Mouse (Mus musculus) limb, embryonic 10.5 days (tissue): ENCODE results near the gene Foxn4. TPM values are rescaled to one million over a fixed set of nuclear protein-coding genes. Genes with fewer than 3 reads are reported as not detected.
A peak's percentile ranks its signal among the peaks of the same experiment; 100 is the strongest.

ENCODE experiments used
- DNase-seq: peaks from one replicate; pipeline ENCODE4 v3.0.0-alpha.2; 2017; ENCODE audit warnings: low spot score
- H3K27ac ChIP-seq: fragments of 300-500 bp; sonication (generic); 2 replicates; pipeline ENCODE4 v1.5.1; 2016; ENCODE audit warnings: mild to moderate bottlenecking
- H3K27me3 ChIP-seq: fragments of 300-500 bp; sonication (generic); 2 replicates; pipeline ENCODE4 v1.6.1; 2016; ENCODE audit warnings: low read depth, mild to moderate bottlenecking; ENCODE audit not compliant: poor library complexity, severe bottlenecking
- H3K36me3 ChIP-seq: fragments of 300-500 bp; sonication (generic); 2 replicates; pipeline ENCODE4 v1.6.1; 2016; ENCODE audit warnings: mild to moderate bottlenecking, moderate library complexity
- H3K4me1 ChIP-seq: fragments of 300-500 bp; sonication (generic); 2 replicates; pipeline ENCODE4 v1.6.1; 2016
- H3K4me3 ChIP-seq: fragments of 300-500 bp; sonication (generic); 2 replicates; pipeline ENCODE4 v1.5.1; 2016; ENCODE audit warnings: mild to moderate bottlenecking, moderate library complexity
- H3K9me3 ChIP-seq: fragments of 300-500 bp; sonication (generic); replicated peaks from 2 replicates; pipeline ENCODE4 v1.6.1; 2016; ENCODE audit warnings: mild to moderate bottlenecking
- WGBS: fragments of 180-500 bp; shearing (Covaris S2); methylation state at CpG from one replicate; pipeline ENCODE4 v1.1.7; 2016; 5-methylcytosine and 5-hydroxymethylcytosine counted together
- polyA plus RNA-seq: library from polyadenylated mRNA; unstranded; fragments of >200 nt; fragmentation: Nextera tagmentation; extraction: Ambion mirVana; gene quantifications from 2 replicates; pipeline ENCODE4 v1.2.1, GENCODE M21; 2016

The Foxn4 gene
- polyA plus RNA-seq, 1 experiment from 2014 or later = not detected

DNA sequence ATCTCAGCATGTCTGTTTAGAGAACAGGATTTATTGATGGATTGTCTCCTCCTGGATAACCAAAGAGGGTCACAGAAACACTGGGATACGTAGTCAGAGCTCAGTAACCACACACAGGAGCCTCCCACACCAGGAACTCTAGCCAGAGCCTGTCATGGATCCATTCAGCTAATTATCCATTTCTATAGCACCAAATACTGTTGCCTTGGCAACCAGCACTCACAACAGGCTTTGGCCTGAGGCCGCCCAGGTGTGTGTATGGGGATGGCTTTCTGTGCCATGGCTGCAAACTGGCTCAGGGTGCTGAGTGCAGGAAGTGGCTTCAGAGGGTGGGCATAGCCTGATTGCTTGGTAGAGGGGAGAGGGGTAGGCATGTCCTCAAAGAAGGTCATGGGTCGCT, 16.4 kb upstream of the Foxn4 start:
- Histone ChIP-seq H3K36me3 (no peaks in the 10 kb centered on the region), H3K27me3 (peaks cover 14% of the 10 kb centered on the region; the same call in 1 of the 2 replicates), H3K4me1 (peaks cover 28% of the 10 kb centered on the region), H3K4me3 (no peak overlapping the region), H3K9me3 (no peaks in the 10 kb centered on the region), H3K27ac (0 out of 2 replicates have a peak overlapping the region, but pooled peaks have one; percentile 14)
- WGBS = 73% methylated on average over 3 of the region's 3 CpGs
- DNase-seq = no peak

GRCm38 (mm10) chr5:114288874-114289273, 15.3 kb upstream of the Foxn4 start, which contains the start of gene Myo1h:
Gene Myo1h, plus strand, starts transcription at chr5:114289166.
- H3K27me3 ChIP-seq = peaks cover 14% of the 10 kb centered on the region; the same call in 1 of the 2 replicates
- WGBS = 39% methylated on average over 13 of the region's 13 CpGs
- no peaks in the 10 kb centered on the region for H3K36me3 ChIP-seq
- no peak for DNase-seq
- H3K27ac ChIP-seq = 0 out of 2 replicates have a peak within 1 kb of the TSS, but pooled peaks have one; percentile 14
- no peaks in the 10 kb centered on the region for H3K9me3 ChIP-seq
- H3K4me1 ChIP-seq = peaks cover 36% of the 10 kb centered on the region
- H3K4me3 ChIP-seq = no peak within 1 kb of the TSS

- Histone ChIP-seq H3K36me3 (no peaks in the 10 kb centered on the region), H3K27ac (no peak overlapping the region), H3K4me3 (no peak overlapping the region), H3K4me1 (peaks cover 36% of the 10 kb centered on the region), H3K9me3 (no peaks in the 10 kb centered on the region), H3K27me3 (peaks cover 14% of the 10 kb centered on the region; the same call in 1 of the 2 replicates)
- DNase-seq = no peak
- WGBS = 90% methylated on average over 5 of the region's 5 CpGs
Observed at GRCm38 (mm10) chr5:114288396-114288795, 14.8 kb upstream of the Foxn4 start.

- Histone ChIP-seq H3K4me1 (peaks cover 41% of the 10 kb centered on the region), H3K36me3 (no peaks in the 10 kb centered on the region), H3K4me3 (no peak overlapping the region), H3K9me3 (no peaks in the 10 kb centered on the region), H3K27ac (no peak overlapping the region), H3K27me3 (peaks cover 14% of the 10 kb centered on the region; the same call in 1 of the 2 replicates)
- DNase-seq = no peak
- 87% methylated on average over 16 of the region's 16 CpGs for WGBS
Observed at GRCm38 (mm10) chr5:114286872-114287571, 13.4 kb upstream of the Foxn4 start.

DNA sequence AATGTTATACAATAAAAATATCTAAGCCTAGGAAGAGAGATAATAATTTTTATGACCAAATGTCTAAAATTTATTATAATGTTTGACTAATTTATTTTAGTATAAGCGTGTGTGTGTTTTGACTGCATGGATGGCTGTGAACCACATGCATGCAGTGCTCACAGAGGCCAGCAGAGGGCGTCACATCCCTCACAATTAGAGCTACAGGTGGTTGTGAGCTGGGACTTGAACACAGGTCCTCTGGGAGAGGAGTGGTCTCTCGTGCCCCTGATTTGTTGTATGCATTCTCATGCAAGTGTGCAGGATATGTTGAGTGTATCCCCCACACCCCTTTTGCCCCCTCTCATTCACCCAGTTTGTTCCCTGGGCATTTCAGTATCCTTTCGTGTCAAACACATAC, 12.5 kb upstream of the Foxn4 start:
- no peak overlapping the region for H3K27ac ChIP-seq
- H3K4me1 ChIP-seq = peaks cover 38% of the 10 kb centered on the region
- 88% methylated on average over 4 of the region's 4 CpGs for WGBS
- no peak overlapping the region for H3K4me3 ChIP-seq
- DNase-seq = no peak
- no peaks in the 10 kb centered on the region for H3K36me3 ChIP-seq
- H3K27me3 ChIP-seq = peaks cover 15% of the 10 kb centered on the region
- no peaks in the 10 kb centered on the region for H3K9me3 ChIP-seq

DNA sequence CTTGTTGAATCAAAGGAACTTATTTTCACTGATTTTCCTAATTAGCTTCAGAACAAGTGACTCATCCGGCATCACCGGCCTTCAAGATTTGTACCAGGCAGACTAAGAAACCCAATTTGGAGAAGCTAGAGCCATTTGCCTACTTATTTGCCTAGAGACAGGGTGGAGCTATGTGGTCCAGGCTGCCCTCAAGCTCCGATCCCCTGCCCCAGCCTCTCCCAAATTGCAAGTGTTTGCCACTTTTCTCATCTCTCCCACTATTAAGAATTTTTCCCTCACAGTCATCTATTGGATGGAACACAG, 11.7 kb upstream of the Foxn4 start:
- 64% methylated on average over 3 of the region's 3 CpGs for WGBS
- H3K27ac ChIP-seq = no peak overlapping the region
- H3K27me3 ChIP-seq = peaks cover 19% of the 10 kb centered on the region
- no peak for DNase-seq
- H3K4me3 ChIP-seq = no peak overlapping the region
- peaks cover 35% of the 10 kb centered on the region for H3K4me1 ChIP-seq
- H3K36me3 ChIP-seq = no peaks in the 10 kb centered on the region
- H3K9me3 ChIP-seq = no peaks in the 10 kb centered on the region

DNA sequence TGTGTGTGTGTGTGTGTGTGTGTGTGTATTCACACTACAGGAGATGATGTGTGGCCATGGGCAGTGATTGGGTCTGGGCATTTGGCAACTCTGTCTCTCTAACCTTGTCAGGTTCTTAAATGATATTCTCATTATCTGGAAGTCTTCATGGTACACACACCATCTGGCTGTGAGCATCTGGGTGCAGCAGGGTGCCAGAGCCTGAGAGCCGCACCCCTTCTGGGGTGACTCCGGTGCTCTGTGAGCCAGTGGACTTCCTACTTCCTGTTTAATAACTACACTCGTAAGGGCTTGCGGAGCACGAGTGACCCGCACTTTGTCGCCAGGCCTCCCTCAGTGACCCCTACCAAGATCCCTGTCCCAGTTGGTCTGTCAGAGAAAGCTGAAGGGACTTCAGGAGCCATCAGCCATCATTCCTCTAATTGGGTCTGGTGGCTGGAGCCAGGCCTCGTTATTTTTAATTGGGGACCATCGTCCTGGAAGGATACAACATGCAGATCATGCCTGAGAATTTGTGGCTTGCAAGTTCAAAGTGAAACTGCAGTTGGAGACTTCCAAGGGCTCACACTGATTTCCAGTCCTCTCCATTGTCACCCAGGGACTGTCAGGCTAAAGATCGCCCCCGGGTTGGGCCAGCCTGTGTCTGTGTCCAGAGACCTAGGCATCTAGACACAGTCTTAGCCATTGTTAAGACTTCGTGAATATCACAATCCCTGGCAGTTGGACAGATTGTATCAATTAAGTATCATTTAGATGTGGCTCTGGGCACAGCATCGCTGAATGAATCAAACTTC, 11.2 kb upstream of the Foxn4 start:
- 40% methylated on average over 13 of the region's 13 CpGs for WGBS
- H3K9me3 ChIP-seq = no peaks in the 10 kb centered on the region
- DNase-seq = no peak
- H3K36me3 ChIP-seq = no peaks in the 10 kb centered on the region
- H3K27me3 ChIP-seq = peaks cover 22% of the 10 kb centered on the region
- peaks cover 30% of the 10 kb centered on the region for H3K4me1 ChIP-seq
- peak overlapping the region; percentile 11; the same call in 1 of the 2 replicates for H3K4me3 ChIP-seq
- H3K27ac ChIP-seq = 0 out of 2 replicates have a peak overlapping the region, but pooled peaks have one; percentile 59

DNA sequence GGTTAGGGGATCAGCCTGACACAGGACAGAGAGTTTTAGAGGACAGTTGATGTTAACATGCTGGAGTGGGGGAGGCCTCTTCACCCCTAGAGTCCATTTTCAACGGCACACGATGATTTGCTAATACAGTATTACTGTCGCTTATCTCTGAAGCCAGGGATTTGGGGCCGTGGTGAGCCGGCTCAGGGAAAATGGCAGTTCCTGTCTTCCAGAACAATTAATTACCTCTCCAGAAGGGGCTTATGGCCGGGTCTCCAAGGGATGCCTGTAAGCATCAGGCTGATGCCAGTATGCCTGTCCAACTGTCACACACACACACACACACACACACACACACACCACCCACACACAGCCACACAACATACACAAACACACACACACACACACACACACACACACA, 8.7 kb upstream of the Foxn4 start:
- Histone ChIP-seq H3K27ac (no peak overlapping the region), H3K36me3 (no peaks in the 10 kb centered on the region), H3K27me3 (peaks cover 31% of the 10 kb centered on the region), H3K9me3 (no peaks in the 10 kb centered on the region), H3K4me3 (no peak overlapping the region), H3K4me1 (peaks cover 19% of the 10 kb centered on the region)
- no peak for DNase-seq
- WGBS = 67% methylated on average over 6 of the region's 6 CpGs

GRCm38 (mm10) chr5:114279382-114280143, 6.0 kb upstream of the Foxn4 start:
- DNase-seq = no peak
- H3K4me3 ChIP-seq = no peak overlapping the region
- no peak overlapping the region for H3K27ac ChIP-seq
- no peaks in the 10 kb centered on the region for H3K9me3 ChIP-seq
- H3K4me1 ChIP-seq = peaks cover 18% of the 10 kb centered on the region
- 78% methylated on average over 12 of the region's 12 CpGs for WGBS
- H3K27me3 ChIP-seq = peaks cover 59% of the 10 kb centered on the region
- no peaks in the 10 kb centered on the region for H3K36me3 ChIP-seq

DNA sequence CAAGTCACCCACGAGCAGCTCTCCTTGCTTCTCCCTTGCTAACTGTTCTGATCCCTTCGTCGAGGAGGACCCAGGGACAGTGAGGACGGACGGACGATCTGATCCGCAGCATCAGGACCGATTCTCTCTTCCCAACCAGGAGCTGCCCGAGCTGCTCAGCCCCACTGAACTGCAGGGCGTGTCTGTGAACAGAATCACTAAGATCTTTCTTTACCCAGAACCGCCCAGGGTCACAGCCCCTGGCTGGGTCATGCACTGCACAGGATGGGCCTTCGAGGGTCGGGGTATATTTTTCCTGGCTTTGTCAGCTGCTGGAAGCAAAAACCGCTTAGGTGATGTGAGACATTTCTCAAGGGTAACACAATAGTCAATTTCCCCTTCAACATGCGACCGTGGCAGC, 2.4 kb upstream of the Foxn4 start:
- Histone ChIP-seq H3K9me3 (no peaks in the 10 kb centered on the region), H3K4me1 (peaks cover 25% of the 10 kb centered on the region), H3K27ac (no peak overlapping the region), H3K27me3 (peaks cover 92% of the 10 kb centered on the region), H3K36me3 (no peaks in the 10 kb centered on the region), H3K4me3 (no peak overlapping the region)
- no peak for DNase-seq
- WGBS = 43% methylated on average over 16 of the region's 16 CpGs

DNA sequence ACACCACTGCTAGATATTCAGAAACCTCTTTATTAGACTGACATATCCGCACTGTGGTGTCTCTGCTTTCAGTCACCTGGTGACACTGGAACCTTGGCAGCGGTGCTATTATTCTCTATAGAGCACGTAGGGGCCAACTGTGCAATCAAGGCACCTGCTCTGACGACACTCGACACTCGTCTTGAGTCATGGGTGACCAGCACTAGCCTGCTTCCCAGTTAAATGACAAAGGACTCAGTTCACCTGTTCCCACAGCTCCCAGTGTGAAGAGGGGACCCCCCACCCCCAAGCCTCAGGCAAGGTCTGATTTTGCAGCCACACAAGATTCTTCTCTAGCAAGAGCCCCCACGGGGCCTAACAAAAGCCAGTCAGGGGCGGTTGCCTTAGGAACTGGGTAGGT, 1.7 kb upstream of the Foxn4 start:
- H3K36me3 ChIP-seq = no peaks in the 10 kb centered on the region
- peaks cover 30% of the 10 kb centered on the region for H3K4me1 ChIP-seq
- no peak for DNase-seq
- H3K27me3 ChIP-seq = peaks cover 95% of the 10 kb centered on the region
- H3K4me3 ChIP-seq = no peak overlapping the region
- no peak overlapping the region for H3K27ac ChIP-seq
- no peaks in the 10 kb centered on the region for H3K9me3 ChIP-seq
- 23% methylated on average over 8 of the region's 8 CpGs for WGBS

- Histone ChIP-seq H3K4me3 (no peak overlapping the region), H3K27me3 (peaks cover 79% of the 10 kb centered on the region), H3K9me3 (no peaks in the 10 kb centered on the region), H3K36me3 (no peaks in the 10 kb centered on the region), H3K27ac (no peak overlapping the region), H3K4me1 (peaks cover 34% of the 10 kb centered on the region)
- no peak for DNase-seq
- 21% methylated on average over 12 of the region's 12 CpGs for WGBS
Observed at GRCm38 (mm10) chr5:114269984-114270383, 3.6 kb downstream of the Foxn4 start.

- no peak overlapping the region for H3K4me3 ChIP-seq
- DNase-seq = no peak
- H3K4me1 ChIP-seq = peaks cover 37% of the 10 kb centered on the region
- H3K27ac ChIP-seq = no peak overlapping the region
- H3K36me3 ChIP-seq = no peaks in the 10 kb centered on the region
- WGBS = 77% methylated on average over 7 of the region's 7 CpGs
- peaks cover 78% of the 10 kb centered on the region for H3K27me3 ChIP-seq
- H3K9me3 ChIP-seq = no peaks in the 10 kb centered on the region
Observed at GRCm38 (mm10) chr5:114269499-114269898, 4.1 kb downstream of the Foxn4 start.
